Mouse (Mus musculus): Measurements from ENCODE around the gene Mxi1.
A peak's percentile ranks its signal among the peaks of the same experiment; 100 is the strongest.

Gene Mxi1

DNA sequence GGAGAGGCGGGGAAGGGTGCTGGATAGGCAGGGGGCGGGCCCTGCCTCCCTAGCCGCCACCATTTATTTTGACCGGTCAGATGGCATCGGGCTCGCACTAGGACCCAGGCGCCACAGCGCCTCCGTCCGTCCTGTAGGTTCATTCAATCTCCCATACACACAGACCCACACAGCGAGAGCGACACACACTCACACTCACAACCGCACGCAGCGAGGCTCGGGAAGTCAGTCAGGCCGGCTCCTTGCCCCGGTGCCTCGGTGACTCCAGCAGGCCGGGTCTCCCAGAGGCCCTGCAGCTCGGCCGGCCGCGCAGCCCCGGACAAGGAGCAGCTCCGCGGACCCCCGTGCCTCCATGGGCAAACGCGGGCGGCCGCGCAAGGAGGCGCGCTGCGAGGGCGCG is at the start of gene Mxi1:
Mxi1 (plus strand) TSS at position 171 of the 400 bp plus-strand sequence.
- DNase-seq, result peak; percentile 89

GRCm38 (mm10) chr19:53260828-53261227 is 49.5 kb upstream of the Mxi1 start:
- no peak for DNase-seq

DNA sequence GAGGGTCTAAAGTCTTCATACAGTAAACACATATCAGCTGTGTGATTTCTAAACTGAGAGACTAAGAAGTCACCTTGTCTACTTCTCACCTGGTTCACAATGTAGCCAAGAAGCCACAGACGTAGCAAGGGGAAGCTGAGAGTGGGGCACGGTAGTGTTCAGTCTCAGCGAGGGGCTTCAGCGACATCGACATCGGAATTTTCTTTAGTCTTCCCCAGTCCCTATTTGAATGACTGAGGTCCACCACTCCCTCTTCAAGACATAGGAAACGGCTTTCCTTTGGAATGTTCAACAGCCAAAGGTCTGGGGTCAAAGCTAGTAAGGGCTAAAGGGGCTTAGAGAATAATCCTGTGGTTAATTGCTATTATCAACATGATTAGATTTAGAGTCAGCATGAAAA is 48.3 kb upstream of the Mxi1 start:
- no peak for DNase-seq

DNA sequence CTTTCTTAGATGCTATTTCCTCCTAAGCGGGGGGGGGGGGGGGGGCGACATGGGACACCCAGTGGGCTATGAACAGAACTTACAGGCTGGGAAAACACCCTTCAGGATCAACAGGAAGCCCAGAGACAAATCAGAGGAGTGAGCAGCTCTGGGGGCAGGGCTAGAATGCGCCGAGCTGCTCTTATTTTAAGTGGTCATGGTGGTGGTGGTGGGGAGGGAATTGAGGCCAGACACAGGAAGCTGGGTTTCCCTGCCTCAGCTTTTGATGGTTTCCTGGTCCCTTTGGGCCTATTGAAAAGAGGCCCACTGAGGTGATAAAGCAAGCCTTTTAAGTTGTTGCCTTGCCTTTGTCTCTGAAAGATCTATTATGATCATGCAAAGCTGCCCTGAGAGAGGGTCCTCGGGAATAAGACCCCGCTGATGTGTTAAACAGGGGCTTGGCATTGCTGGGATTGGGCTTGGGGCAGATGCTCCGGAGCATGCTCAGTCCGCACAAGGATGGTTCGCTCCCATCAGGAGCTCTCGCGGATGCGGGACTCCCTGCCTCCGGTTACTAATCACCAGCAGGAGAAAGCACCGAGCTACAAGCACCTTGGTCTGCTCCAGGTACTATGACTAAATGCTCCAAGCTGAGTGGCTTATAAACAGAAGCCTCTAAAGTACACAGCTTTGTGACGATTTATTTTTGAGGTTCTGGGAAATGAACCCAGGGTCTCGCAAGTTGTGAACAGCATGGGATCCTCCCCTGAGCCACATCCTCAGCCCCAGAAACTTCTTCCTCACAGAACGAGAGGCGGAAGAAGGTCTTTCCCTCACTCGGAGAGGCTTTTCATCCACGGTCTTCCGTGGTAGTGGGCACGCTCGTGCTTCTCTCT is 46.2 kb upstream of the Mxi1 start:
- DNase-seq, result no peak

DNA sequence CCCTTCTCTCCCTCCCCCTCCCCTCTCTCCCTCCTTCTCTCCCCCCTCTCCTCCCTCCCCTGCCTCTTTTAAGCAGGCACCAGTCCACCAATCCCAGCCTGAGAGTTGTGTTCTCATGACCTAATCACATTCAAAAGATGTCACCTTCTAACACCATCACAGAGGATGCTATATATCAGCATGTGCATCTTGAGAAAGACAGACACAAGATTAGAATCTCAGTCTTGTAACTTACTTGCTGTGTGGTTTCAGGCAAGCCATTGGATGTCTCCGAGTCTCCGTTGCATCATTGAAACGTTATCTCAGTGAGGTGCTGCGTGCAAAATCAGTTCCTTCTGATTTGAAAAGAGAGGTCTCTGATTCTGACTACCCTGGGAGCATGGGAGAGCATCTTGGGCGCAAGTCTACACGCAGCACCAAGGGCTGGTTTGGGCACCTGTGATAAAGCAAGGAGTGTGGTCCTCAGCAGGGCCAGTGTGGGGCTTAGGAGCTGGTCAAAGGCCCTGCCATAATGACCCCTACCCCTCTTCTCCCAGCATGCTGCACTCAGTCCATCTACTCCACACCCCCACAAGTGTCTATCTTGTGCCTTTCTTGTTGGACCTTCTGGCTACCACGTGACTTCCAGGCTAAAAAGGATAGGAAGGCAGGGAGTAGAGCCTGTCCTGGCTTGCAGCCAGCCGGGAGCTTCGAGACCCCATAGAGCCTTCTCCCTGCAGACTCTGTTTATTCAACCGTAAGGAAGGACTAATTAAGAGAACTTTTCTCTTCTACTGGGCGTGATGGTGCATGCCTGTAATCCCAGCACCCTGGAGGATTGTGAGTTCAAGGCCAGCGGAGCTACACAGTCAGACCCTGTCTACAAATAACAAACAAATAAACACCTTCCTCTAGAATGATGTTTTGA is 45.2 kb upstream of the Mxi1 start:
- no peak for DNase-seq

- DNase-seq, result no peak
Observed at GRCm38 (mm10) chr19:53267305-53267704, 43.0 kb upstream of the Mxi1 start.

- peak; percentile 47 for DNase-seq
Observed at GRCm38 (mm10) chr19:53273055-53273722, 37.1 kb upstream of the Mxi1 start.

GRCm38 (mm10) chr19:53273781-53274428 is 36.4 kb upstream of the Mxi1 start:
- DNase-seq, result no peak

DNA sequence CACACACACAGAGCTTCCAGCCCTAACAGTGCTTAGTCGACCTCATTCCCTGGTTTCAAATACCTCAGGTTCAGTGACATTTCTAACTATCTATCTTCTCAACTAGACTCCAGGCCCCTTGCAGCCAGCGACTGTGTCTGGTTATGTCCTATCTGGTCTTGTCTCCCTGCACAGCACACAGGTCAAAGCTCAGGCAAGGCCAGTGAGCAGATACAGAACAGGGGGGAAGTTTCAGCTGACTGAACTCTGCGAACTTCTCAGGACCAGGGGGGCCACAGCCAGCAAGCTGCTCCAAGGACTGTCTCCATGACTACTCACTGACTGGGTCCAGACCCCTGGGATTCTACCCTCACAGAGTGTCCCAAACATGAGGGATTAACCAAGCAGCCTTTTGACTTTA is 35.1 kb upstream of the Mxi1 start:
- peak; percentile 34 for DNase-seq

- DNase-seq, result no peak
Observed at GRCm38 (mm10) chr19:53276902-53277707, 33.2 kb upstream of the Mxi1 start.

DNA sequence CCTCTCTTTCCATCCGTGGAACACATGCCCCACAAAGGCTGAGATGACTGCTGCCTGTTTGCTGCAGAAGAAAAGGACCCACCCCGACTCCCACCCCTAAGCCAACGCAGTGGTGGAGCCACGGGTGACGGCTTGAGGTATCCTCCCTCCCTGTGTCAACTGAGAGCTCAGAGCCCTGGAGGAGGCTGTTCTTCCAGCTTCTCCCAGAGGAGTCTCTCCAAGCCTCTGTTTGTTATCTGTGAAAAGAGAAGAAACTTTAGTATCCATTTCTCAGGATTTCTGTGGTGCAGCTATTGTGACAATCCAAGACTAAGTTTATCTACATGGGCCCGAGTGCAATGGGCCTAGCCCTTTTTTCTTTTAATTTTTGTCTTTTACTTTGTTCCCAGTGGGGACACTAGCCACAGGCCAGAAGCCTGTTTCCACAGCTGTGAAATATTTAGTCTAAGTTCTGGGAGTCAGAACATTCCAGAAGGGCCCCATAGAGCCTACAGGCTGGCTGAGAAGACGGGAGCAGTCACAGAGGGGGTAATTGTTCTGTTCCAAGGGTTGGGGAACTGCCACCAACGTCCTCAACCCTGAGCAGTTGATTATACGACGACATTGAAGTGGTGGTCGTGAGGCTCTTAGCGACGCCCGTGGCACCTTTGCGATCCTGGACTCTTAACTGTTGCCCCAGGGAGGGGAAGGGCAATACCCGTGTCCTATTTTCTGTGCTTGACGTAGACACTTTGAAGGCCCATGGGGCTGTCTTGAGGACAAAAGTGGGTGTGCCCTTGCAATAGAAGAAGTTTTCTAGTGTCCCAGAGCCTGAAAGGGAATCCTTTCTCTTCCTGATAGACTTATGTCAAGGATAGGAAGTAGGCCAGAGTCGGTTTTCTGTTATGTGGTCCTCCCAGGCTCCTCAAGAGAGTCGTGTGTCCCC is 31.6 kb upstream of the Mxi1 start:
- no peak for DNase-seq

- DNase-seq, result no peak
Observed at GRCm38 (mm10) chr19:53280254-53280653, 30.1 kb upstream of the Mxi1 start.

DNA sequence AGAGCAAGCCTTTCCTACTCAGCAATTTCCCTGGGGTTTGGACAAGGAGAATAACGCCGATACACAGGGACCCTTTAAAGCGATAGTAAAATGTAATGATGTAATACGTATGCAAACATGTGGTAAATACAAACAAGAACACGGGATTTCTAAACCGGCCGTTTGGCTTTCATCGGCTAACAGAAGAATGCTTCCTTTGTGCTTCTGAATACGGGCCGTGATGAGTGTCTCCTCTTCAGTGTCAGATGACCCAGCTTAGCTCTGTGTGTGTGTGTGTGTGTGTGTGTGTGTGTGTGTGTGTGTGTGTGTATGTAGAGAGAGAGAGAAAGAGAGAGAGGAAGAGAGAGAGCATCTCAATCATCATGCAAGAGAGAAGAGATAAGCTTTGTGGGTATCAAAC is 27.7 kb upstream of the Mxi1 start:
- no peak for DNase-seq

GRCm38 (mm10) chr19:53283742-53284141 is 26.6 kb upstream of the Mxi1 start:
- no peak for DNase-seq

DNA sequence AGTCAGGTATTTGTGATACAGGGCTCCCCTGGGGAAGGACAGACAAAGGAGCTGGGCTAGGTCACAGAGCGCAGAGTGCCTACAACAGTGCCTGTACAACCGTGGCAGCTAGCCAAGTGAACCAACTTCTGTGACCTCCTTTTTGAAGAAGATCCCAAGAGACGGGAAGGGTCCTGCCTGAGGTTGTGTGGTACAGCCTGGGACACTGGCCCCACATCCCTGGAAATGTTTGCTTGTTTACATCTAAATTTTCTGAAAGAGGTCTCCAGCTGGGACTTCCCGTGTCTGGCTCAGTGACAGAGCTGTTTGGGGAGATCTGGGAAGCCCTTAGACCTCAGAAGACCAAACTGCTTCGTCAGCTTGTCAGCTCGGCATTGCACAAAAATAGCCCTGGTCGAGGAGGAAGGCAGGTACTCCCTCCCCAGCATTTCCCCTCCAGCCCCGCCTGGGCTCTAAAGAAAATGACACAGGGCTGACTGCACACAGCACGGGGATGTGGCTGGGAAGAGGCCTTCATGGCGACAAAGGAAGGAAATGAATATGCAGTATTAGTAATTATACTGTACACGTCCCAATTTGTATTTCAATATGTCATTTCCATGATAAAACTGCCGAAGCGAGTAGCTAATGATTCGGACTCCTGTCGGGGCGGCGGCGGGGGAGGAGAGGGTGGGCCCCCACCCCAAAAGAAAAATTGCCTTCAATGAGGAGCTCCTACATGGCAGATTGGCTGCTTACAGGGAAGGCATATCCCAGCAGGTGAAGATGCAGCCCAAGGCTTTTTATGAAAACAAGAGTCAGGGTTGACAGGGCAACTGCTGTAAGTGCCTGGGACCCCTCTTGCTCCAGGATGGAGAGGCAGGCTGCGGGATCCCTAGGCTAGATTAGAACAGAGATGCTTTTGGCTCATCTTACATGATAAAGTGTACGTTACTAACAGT is 25.8 kb upstream of the Mxi1 start:
- peak; percentile 67 for DNase-seq

- no peak for DNase-seq
Observed at GRCm38 (mm10) chr19:53296331-53297254, 13.7 kb upstream of the Mxi1 start.

- no peak for DNase-seq
Observed at GRCm38 (mm10) chr19:53299156-53299828, 11.0 kb upstream of the Mxi1 start.

GRCm38 (mm10) chr19:53299829-53300181 is 10.5 kb upstream of the Mxi1 start:
- no peak for DNase-seq
